Mouse (Mus musculus) cerebellum, postnatal 4 days (tissue): Measurements from ENCODE around the gene Smpd2.

Experiments
- DNase-seq, 2 experiments: peaks; one replicate each; pipeline ENCODE4 v3.0.0; 2022; ENCODE audit warnings: low spot score in 2 of 2, mixed read lengths in 1 of 2

The Smpd2 gene

DNA sequence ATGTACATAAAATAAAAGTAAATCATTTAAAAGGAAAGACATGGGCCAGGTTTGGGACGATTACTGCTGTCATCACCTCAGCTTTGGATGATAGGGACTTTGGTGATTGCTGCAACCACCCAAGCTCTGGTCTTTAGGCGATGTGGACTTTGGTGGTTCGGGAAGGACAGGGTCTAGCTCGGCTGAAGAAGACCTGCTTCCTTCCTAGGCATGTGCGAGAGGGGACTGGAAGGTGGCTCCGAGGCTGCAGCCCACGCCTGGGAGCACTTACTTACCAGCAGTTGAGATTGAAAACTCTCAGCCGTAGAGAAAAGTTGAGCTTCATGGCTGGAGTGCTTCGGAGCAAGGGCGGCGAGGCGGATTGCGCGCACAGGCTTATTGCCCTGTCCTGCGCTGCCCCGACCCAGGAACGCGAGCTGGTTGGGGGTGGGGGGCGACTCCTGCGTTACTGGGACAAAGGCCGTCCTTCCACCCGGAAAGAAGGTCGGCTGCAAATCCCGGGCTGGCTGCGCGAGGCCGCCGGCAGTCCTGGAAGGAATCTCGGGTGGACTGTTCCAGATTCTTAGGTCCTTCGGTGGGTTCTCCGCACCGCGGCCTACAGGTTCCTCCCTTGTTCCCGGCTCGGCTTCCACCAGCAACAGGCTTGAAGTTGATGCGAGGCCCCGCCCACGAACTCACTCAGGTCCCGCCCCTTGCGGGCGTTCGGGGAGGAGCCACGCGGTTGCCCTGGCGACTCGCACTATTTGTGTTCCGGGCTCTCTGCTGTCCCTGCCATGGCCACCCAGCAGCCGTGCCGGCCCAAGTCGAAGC, at the start of gene Smpd2, which contains the start of gene Ppil6:
Gene Smpd2, minus strand, starts transcription at position 662 of the 810 bp plus-strand sequence.
Gene Ppil6, plus strand, starts transcription at position 732 of the 810 bp plus-strand sequence.
- peak; percentile 85 to 92 for DNase-seq

DNA sequence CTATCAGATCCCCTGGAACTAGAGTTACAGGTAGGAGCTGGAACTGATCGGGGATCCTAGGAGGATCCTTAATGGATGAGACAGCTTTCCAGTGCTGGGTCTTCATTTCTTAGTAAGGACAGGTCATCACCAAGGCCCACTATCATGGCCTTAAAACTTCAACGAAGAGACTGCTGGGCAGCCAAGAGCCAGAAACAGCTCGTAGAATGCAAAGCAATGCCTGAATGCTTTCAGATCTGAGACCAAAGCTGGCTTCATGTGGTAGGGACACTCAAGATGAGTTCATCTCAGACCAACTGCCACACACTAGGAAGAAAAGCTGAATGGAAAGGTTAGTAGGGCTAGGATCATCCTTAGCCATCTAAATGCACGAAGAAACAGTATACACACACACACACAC, 48.8 kb upstream of the Smpd2 start:
- no peak for DNase-seq

- no peak for DNase-seq
Measured at GRCm38 (mm10) chr10:41537983-41538330, 47.8 kb upstream of the Smpd2 start.

- no peak for DNase-seq
Measured at GRCm38 (mm10) chr10:41537226-41537982, 47.2 kb upstream of the Smpd2 start.

- DNase-seq, result no peak
Measured at GRCm38 (mm10) chr10:41536714-41537113, 46.5 kb upstream of the Smpd2 start.

GRCm38 (mm10) chr10:41535991-41536390, 45.8 kb upstream of the Smpd2 start:
- no peak for DNase-seq

GRCm38 (mm10) chr10:41529972-41530371, 39.8 kb upstream of the Smpd2 start:
- no peak for DNase-seq

DNA sequence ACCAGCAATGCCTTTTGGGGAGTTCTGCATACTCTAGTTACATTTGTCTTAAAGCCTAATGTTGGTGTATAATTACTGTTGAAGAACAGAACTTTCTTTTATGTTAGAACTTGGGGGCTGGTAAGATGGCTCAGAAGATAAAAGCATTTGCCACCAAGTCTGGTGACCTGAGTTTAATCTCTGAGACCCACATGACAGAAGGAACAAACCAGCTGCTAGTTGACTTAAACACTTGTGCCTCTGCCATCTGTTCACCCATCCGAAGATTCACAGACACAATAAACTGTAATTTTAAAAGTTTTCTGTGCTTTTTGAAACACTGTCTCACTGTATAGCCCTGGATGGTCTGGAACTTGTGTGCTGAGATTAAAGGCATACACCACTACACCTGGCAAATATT, 35.5 kb upstream of the Smpd2 start:
- DNase-seq, result no peak

DNA sequence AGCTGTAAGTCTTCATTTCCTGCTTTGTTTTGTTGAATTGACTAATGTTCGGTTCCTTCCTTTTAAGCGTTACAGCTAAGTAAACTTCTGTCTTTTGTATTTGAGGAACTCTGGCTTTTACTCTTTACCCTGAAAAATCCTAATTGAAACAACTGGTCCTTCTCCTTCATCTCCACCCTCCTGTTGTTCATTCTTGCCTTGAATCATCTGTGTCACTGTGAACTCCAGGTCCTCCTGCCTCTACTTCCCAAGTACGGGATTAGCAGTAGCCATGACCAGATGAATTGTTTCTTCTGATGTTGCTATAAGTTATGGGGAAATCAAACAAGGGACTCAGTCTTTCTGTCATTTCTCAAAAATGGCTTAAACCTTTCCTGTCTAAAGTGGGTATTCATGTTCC, 33.2 kb upstream of the Smpd2 start:
- no peak for DNase-seq

DNA sequence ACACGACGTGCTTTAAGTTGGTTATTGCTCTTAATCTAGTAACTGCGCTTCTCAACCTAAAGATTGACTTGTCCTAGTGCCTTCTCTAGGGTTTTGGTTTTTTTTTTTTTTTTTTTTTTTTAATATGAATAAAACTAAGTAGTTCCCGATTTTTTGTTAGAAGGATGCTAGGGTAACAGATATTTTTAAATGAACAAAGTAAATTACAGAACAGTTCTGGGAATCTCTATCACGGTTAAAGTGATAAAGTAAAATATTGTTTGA, 30.2 kb upstream of the Smpd2 start:
- DNase-seq, result no peak

DNA sequence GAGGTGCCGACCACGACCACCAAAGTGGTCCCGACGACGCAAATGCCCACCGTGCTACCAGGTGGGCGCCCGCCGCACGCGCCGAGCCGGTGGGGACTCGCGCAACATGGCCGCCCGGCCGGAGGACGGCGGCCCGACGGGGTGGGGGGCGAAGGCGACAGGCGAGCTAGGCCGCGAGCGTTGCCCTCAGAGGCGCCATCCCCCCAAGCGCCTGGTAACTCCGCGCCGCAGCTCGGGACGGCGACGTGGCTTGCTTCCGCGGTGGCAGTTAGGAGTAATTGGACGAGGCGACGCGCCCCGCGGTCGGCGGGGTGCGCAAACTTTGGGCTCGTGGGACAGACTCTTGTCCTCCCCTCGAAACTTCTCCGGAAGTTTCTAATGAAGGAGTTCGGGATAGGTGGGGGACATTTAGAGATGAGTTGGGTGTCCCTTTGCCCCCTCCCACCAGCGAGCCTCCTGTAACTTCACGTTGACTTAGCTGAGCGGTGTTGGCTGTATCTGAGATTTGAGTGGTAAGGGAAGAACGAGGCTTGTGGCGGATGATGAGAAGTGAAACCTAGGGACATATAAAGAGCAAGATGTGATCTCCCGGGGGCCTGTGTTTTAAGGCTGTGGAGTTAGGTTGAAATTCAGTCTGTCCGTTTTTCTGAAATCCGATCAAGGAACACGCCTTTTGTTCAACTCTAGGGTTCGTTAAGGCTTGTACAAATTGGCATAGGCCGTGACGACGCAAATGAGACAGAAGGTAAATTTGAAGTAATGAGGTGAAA, 29.7 kb upstream of the Smpd2 start:
- no peak for DNase-seq

- DNase-seq, result peak; percentile 76 to 94
Measured at GRCm38 (mm10) chr10:41518981-41519618, 28.9 kb upstream of the Smpd2 start, which contains the start of gene Cd164. TSS of gene Cd164 (plus strand) at chr10:41519414.

DNA sequence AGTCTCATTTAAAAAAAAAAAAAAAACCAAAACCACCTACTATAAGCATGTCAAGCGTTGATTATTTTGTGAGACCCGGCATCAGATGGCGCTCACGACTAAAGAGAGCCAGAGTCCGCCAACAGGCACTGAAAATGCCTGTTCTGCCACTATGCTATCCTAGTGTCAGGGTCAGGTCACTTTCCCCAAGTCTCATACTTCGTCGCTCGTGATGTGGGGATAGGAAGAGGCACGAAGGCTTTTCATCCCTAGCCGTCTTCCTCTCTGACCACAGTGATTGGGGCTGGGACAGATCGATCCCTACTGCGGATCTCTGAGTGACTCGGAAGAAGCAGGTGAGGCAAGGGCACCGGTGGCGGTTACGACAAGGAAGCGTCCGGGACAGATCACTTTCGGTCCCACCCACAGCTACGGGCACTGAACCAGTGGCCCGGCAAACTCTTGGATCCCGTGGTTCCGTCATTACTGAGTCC, 28.4 kb upstream of the Smpd2 start:
- peak; percentile 38 to 63 for DNase-seq

DNA sequence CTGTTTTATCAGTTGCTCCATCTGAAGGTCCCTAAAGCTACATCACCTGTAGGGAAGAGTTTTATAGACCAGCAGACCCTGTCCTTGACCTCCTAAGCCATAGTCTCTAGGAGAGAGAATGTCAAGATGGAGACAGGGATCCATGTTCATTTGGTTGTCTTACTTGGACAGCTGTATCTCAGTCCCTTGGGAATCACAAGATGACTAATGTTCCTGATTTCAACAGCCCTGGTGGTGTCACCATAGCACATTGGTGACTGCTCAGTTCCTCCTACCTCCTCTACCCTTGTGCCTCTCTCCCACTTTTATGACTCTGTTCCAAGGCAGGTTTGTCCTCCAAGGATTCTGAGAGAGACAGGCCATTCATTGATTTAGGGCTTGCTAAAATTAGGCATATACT, 24.8 kb upstream of the Smpd2 start:
- DNase-seq, result no peak

- DNase-seq, result no peak
Measured at GRCm38 (mm10) chr10:41514301-41514700, 24.1 kb upstream of the Smpd2 start.

- DNase-seq, result no peak
Measured at GRCm38 (mm10) chr10:41509160-41509559, 19.0 kb upstream of the Smpd2 start.

- DNase-seq, result peak in 1 of 2 experiments; percentile 61
Measured at GRCm38 (mm10) chr10:41505446-41505845, 15.3 kb upstream of the Smpd2 start.

DNA sequence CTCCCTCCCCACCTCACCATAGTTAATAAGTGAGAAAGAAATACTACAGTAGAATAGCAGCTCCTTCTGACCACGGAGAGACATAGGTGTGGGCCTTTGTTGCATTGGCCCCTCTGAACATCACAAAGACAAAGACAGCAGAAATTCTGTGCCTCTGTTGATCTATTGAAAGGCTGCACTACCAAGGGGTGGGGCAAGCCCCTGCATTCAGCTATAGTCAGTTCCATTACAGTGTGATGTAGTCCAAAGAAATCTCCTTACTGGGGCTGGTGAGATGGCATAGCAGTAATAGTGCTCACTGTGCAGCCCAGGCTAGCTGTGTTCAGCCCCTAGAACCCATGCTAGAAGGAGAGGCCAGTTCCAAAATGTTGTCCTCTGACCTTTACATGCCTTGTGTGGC, 14.8 kb upstream of the Smpd2 start:
- no peak for DNase-seq

DNA sequence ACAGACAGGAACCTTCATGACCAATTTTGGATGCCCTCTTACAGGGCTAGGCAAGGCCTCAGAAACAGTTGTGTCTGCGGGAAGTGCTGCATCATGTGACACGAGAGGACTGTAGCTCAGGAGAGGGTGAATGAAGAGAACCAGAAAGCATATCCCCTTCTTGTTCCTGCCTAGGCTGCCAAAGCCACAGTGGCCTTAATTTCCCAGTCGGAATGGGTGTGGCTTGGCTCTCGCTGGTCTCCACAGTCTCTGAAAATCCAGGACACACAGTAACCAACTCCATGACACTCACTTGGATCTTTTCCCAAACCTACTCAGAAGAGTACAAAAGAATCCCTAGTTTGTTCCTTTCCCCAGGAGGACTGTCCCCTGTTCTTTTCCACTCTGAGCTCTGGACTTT, 10.8 kb upstream of the Smpd2 start:
- no peak for DNase-seq

DNA sequence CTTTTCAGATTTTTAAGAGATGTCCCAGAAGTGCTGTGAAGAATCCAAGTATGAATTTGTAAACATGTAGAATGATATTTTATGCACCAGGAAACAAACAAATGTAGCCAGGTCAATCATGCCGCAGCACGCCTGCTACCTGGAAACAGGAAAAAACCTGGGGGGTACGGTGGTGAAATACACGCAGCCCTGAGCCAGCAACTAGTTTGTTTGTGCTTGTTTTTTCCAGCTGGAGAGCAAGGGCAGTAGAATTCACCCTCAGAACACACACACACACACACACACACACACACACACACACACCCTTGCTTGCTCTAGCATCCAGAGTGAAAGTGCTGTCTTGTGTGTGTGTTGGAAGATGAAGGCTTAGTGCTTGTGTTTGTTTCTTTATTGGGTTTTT, 942 bp upstream of the Smpd2 start:
- DNase-seq, result no peak

GRCm38 (mm10) chr10:41490518-41490873, 327 bp upstream of the Smpd2 start:
- DNase-seq, result no peak

DNA sequence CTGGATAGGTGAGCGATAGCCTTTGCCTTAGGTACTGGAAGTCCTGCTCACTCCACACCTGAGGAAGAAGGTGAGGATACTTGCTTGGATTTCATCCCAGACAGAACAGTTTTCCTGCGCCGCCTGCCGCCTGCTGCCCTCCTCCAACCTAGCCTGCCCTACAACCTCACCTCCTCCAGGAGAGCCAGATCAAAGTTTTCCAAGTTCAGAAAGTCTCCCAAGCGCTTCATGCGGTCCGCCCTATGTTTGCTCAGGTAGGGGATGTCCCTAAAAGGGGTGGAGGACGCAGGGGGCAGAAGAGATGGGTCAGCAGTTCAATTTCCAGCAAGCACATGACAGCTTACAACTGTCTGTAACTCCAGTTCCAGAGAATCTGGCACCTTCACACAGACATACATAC, 875 bp downstream of the Smpd2 start:
- DNase-seq, result no peak
